Mouse (Mus musculus) G1E (cell line): ENCODE results near the gene Cks2. TPM values are rescaled to one million over a fixed set of nuclear protein-coding genes. Genes with fewer than 3 reads are reported as not detected.

ENCODE experiments used
- ATAC-seq: 2 replicates; pipeline ENCODE4 v1.8.0; 2016; ENCODE audit warnings: mild to moderate bottlenecking; ENCODE audit not compliant: insufficient number of reproducible peaks, poor library complexity, low FRiP score, severe bottlenecking; ENCODE audit errors: extremely low read depth
- DNase-seq: peaks from one replicate; pipeline ENCODE4 v3.0.0; 2012; ENCODE audit warnings: low spot score
- H3K27me3 ChIP-seq: 2 replicates; pipeline ENCODE4 v1.6.1; 2012; ENCODE audit warnings: mild to moderate bottlenecking, low read length, inconsistent platforms; ENCODE audit not compliant: insufficient read depth
- H3K36me3 ChIP-seq: replicated peaks from 2 replicates; pipeline ENCODE3; 2012; ENCODE audit warnings: mild to moderate bottlenecking, inconsistent platforms
- H3K4me1 ChIP-seq: 2 replicates; pipeline ENCODE4 v1.6.1; 2012; ENCODE audit warnings: low read depth, low read length, inconsistent platforms, mixed read lengths; ENCODE audit not compliant: insufficient read depth
- H3K4me3 ChIP-seq: 2 replicates; pipeline ENCODE4 v1.5.1; 2012; ENCODE audit warnings: low read depth, mild to moderate bottlenecking, inconsistent platforms, low read length, moderate library complexity, mixed read lengths
- H3K9me3 ChIP-seq: replicated peaks from 2 replicates; pipeline ENCODE4 v1.6.1; 2012; ENCODE audit warnings: inconsistent platforms
- CTCF ChIP-seq: IDR thresholded peaks from 2 replicates; pipeline ENCODE4 v1.5.1; 2012; ENCODE audit warnings: low read depth, low read length, inconsistent platforms, mixed read lengths
- GATA1 ChIP-seq: IDR thresholded peaks from 2 replicates; pipeline ENCODE4 v1.6.1; 2012; ENCODE audit warnings: borderline replicate concordance, low read length, inconsistent platforms, mixed read lengths
- GATA2 ChIP-seq: IDR thresholded peaks from 2 replicates; pipeline ENCODE4 v1.6.1; 2012; ENCODE audit warnings: low read depth, low read length, inconsistent platforms, borderline replicate concordance
- POLR2AphosphoS5 ChIP-seq: IDR thresholded peaks from 2 replicates; pipeline ENCODE4 v1.6.1; 2012; ENCODE audit warnings: low read depth, low read length, inconsistent platforms; ENCODE audit not compliant: insufficient replicate concordance
- TAL1 ChIP-seq: conservative IDR thresholded peaks from 2 replicates; pipeline ENCODE4 v1.6.1; 2012; ENCODE audit warnings: low read depth, low read length, inconsistent platforms, mixed read lengths
- polyA plus RNA-seq: library from polyadenylated mRNA; stranded (reverse); fragments of >175 nt; gene quantifications from 2 replicates; pipeline ENCODE4 v1.2.3, GENCODE M21; 2012
- total RNA-seq, 2 experiments: library from RNA; stranded (forward) in 1 of 2; stranded (reverse) in 1 of 2; fragments of 200-1000 nt in 1 of 2; fragments of >200 nt in 1 of 2; fragmentation: Nextera tagmentation in 1 of 2; gene quantifications; 2 replicates each; pipeline ENCODE4 v1.2.3; 2014 to 2017

The Cks2 gene
- total and polyA plus RNA-seq, 3 experiments: 104 to 367 (median 303) TPM

- H3K27me3 ChIP-seq: peaks cover 10% of the 10 kb centered on the region
- no peaks in the 10 kb centered on the region for H3K36me3 ChIP-seq
- TF ChIP-seq TAL1: no peak
- TF ChIP-seq GATA1: no peak
- no peak for TF ChIP-seq GATA2
- no peak for TF ChIP-seq POLR2AphosphoS5
- TF ChIP-seq CTCF: peak; percentile 56
- H3K9me3 ChIP-seq: no peaks in the 10 kb centered on the region
- H3K4me3 ChIP-seq: no peak overlapping the region
- no peak for ATAC-seq
- peak; percentile 31 for DNase-seq
- no peaks in the 10 kb centered on the region for H3K4me1 ChIP-seq
Observed at GRCm38 (mm10) chr13:51617861-51618260, 27.2 kb upstream of the Cks2 start.

GRCm38 (mm10) chr13:51618602-51619001, 26.4 kb upstream of the Cks2 start:
- H3K4me1 ChIP-seq: no peaks in the 10 kb centered on the region

GRCm38 (mm10) chr13:51622626-51623025, 22.4 kb upstream of the Cks2 start:
- no peak overlapping the region for H3K4me3 ChIP-seq
- ATAC-seq (no peak), DNase-seq (no peak)
- H3K36me3 ChIP-seq: no peaks in the 10 kb centered on the region
- no peaks in the 10 kb centered on the region for H3K9me3 ChIP-seq
- no peak for TF ChIP-seq GATA1
- TF ChIP-seq CTCF: no peak
- no peak for TF ChIP-seq GATA2
- no peak for TF ChIP-seq POLR2AphosphoS5
- TF ChIP-seq TAL1: no peak
- H3K4me1 ChIP-seq: no peaks in the 10 kb centered on the region
- H3K27me3 ChIP-seq: peaks cover 11% of the 10 kb centered on the region; the same call in 1 of the 2 replicates

More at GRCm38 (mm10) chr13:51618602-51619001, 26.4 kb upstream of the Cks2 start:
- ATAC-seq (no peak), DNase-seq (no peak)
- Histone ChIP-seq H3K4me3 (no peak overlapping the region), H3K27me3 (peaks cover 10% of the 10 kb centered on the region), H3K36me3 (no peaks in the 10 kb centered on the region), H3K9me3 (no peaks in the 10 kb centered on the region)
- TF ChIP-seq GATA2: no peak
- no peak for TF ChIP-seq POLR2AphosphoS5
- no peak for TF ChIP-seq CTCF
- TF ChIP-seq TAL1: no peak
- TF ChIP-seq GATA1: no peak

GRCm38 (mm10) chr13:51623678-51624077, 21.4 kb upstream of the Cks2 start:
- H3K27me3 ChIP-seq: peaks cover 20% of the 10 kb centered on the region
- H3K4me3 ChIP-seq: no peak overlapping the region
- DNase-seq (no peak), ATAC-seq (no peak)
- H3K4me1 ChIP-seq: no peaks in the 10 kb centered on the region
- H3K36me3 ChIP-seq: no peaks in the 10 kb centered on the region
- no peaks in the 10 kb centered on the region for H3K9me3 ChIP-seq
- no peak for TF ChIP-seq GATA1
- TF ChIP-seq POLR2AphosphoS5: no peak
- TF ChIP-seq TAL1: no peak
- no peak for TF ChIP-seq CTCF
- no peak for TF ChIP-seq GATA2

DNA sequence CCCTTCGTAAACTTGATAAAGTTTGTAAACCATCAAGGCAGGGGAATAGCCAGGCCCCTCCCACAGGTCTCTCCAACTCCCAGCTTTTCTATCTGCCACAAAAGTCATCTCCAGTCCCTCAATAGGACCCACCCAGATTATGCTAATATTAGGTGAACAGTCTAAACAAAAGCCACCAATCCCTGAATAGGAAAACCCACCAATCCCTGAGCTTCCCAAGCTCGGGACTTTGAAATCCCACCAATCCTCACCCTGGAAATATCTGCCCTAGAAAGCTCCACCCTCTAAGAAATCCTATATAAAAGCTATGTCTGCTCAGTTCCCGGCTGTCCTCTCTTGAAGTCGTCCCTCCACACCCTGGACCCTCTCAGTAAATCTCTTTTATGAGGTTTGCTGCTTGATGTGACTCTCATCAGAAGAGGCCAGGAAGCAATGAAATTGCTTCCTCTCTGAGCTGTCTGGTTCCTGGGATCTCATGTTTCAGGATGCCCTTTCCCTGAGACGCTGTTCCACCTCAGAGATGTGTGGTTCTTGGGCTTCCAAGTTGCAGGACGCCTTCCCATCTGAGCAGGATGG, 16.7 kb upstream of the Cks2 start:
- Histone ChIP-seq H3K4me1 (no peaks in the 10 kb centered on the region), H3K36me3 (no peaks in the 10 kb centered on the region), H3K4me3 (no peak overlapping the region), H3K27me3 (peaks cover 35% of the 10 kb centered on the region), H3K9me3 (no peaks in the 10 kb centered on the region)
- ATAC-seq (no peak), DNase-seq (no peak)
- TF ChIP-seq TAL1 (no peak), CTCF (no peak), POLR2AphosphoS5 (no peak), GATA1 (no peak)

DNA sequence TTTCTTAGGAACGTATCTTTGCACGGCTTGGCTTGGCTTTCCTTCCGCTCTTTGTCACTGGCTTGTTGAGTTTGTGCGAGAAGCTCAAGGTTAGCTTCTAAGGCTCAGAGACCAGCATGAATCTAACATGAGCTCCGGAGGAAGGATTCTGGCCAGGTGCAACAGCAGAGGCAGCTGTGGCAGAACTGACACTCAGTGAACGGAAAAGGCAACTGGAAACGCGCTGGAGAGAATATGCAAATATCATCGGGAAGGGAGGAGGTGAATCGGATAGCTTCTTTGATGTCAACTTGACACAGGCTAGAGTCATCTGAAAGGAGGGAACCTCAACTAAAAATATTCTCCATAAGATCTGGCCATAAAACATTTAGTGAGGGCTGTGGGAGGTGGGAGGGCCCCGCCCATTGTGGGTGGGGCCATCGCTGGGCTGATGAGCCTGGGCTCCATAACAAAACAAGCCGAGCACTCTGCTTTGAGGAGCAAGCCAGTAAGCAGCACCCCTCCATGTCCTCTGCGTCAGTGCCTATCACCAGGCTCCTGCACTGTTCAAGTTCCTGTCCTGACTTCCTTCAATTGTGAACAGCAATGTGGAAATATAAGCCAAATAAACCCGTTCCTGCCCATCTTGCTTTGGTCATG, 13.6 kb upstream of the Cks2 start:
- TF ChIP-seq CTCF (no peak), POLR2AphosphoS5 (no peak), GATA2 (no peak), GATA1 (no peak), TAL1 (no peak)
- no peak for DNase-seq

More for the DNA sequence above, 13.6 kb upstream of the Cks2 start:
- Histone ChIP-seq H3K4me3 (no peak overlapping the region), H3K9me3 (no peaks in the 10 kb centered on the region), H3K36me3 (no peaks in the 10 kb centered on the region), H3K4me1 (no peaks in the 10 kb centered on the region), H3K27me3 (peaks cover 32% of the 10 kb centered on the region)
- no peak for ATAC-seq
